Mouse (Mus musculus) limb, embryonic 13.5 days (tissue): ENCODE data around the gene Vmn1r68. TPM values are rescaled to one million over a fixed set of nuclear protein-coding genes. Genes with fewer than 3 reads are reported as not detected.
A peak's percentile ranks its signal among the peaks of the same experiment; 100 is the strongest.

ENCODE experiments used
- ATAC-seq: fragments of 200-750 bp; cut with Nextera tagmentation; 2 replicates; pipeline ENCODE4 v1.8.0; 2017; ENCODE audit warnings: low read depth, moderate number of reproducible peaks, moderate TSS enrichment; ENCODE audit not compliant: low FRiP score
- H3K27ac ChIP-seq: fragments of 300-500 bp; sonication (generic); 2 replicates; pipeline ENCODE4 v1.5.1; 2015; ENCODE audit warnings: inconsistent platforms, mild to moderate bottlenecking, moderate library complexity
- H3K27me3 ChIP-seq: fragments of 300-500 bp; sonication (generic); 2 replicates; pipeline ENCODE4 v1.6.1; 2015; ENCODE audit warnings: mild to moderate bottlenecking, inconsistent platforms
- H3K36me3 ChIP-seq: fragments of 300-500 bp; sonication (generic); 2 replicates; pipeline ENCODE4 v1.6.1; 2015; ENCODE audit warnings: inconsistent platforms, mild to moderate bottlenecking, moderate library complexity
- H3K4me1 ChIP-seq: fragments of 300-500 bp; sonication (generic); 2 replicates; pipeline ENCODE4 v1.6.1; 2015; ENCODE audit warnings: inconsistent platforms
- H3K4me2 ChIP-seq: fragments of 300-500 bp; sonication (generic); replicated peaks from 2 replicates; pipeline ENCODE4 v1.6.1; 2015; ENCODE audit warnings: inconsistent platforms, mild to moderate bottlenecking, moderate library complexity
- H3K4me3 ChIP-seq: fragments of 300-500 bp; sonication (generic); 2 replicates; pipeline ENCODE4 v1.5.1; 2015; ENCODE audit warnings: moderate library complexity, mild to moderate bottlenecking, inconsistent platforms
- H3K9ac ChIP-seq: fragments of 300-500 bp; sonication (generic); 2 replicates; pipeline ENCODE4 v1.6.1; 2015; ENCODE audit warnings: mild to moderate bottlenecking, inconsistent platforms
- H3K9me3 ChIP-seq: fragments of 300-500 bp; sonication (generic); 2 replicates; pipeline ENCODE4 v1.6.1; 2016; ENCODE audit warnings: inconsistent platforms
- WGBS: fragments of 180-500 bp; shearing (Covaris S2); methylation state at CpG from one replicate; pipeline ENCODE4 v1.1.7; 2015; 5-methylcytosine and 5-hydroxymethylcytosine counted together
- polyA plus RNA-seq: library from polyadenylated mRNA; unstranded; fragments of >200 nt; fragmentation: Nextera tagmentation; extraction: Ambion mirVana; gene quantifications from 2 replicates; pipeline ENCODE4 v1.2.1, GENCODE M21; 2015

Gene Vmn1r68
- polyA plus RNA-seq: not detected in 2 replicates

DNA sequence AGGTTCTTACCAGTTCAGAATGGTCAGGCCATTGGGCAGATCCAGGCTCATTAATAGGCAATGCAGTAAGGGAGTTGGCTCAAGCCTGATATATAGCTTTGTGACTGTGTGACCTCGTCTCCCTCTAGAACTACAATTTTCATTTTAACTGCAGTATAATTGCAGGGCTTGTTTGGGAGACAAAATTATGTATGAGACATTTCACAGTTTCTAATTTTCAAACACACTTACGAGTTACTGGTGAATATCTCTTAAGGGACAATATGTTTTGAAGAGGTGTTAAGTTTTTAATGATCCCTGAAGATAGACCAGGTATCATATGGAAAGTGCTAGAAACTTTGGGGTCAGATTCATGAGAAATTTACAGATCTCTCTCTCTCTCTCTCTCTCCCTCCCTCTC is at the start of gene Vmn1r68:
Gene Vmn1r68 (minus strand): TSS at position 101 of the 400 bp plus-strand sequence.
- no peak for ATAC-seq
- H3K9me3 ChIP-seq: no peaks in the 10 kb centered on the region
- no peak within 1 kb of the TSS for H3K9ac ChIP-seq
- H3K4me1 ChIP-seq: no peaks in the 10 kb centered on the region
- WGBS: 69% methylated on average over 2 of the region's 2 CpGs
- no peaks in the 10 kb centered on the region for H3K36me3 ChIP-seq
- H3K4me2 ChIP-seq: no peak within 1 kb of the TSS
- H3K27me3 ChIP-seq: no peaks in the 10 kb centered on the region
- no peak within 1 kb of the TSS for H3K4me3 ChIP-seq
- no peak within 1 kb of the TSS for H3K27ac ChIP-seq

DNA sequence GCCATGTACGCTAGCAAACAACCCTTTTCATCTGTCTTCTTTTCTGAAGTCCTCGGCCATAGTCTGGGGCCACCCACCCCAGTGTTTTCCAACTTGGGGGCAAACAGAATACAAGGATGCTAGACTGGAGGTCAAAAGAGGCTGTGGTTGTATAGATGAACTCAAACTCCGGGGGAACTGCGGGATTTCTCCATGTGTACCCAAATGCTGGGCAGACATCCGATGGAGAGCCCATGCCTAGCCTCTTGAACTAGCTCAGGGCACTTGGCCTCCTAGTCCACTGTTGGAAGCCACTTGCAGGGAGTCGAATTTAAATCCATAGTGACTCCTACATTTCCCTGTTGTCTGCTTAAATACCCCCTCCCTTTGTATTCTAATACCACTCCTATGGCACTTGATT is 62.7 kb downstream of the Vmn1r68 start:
- peaks cover 28% of the 10 kb centered on the region for H3K36me3 ChIP-seq
- WGBS: 38% methylated on average over 6 of the region's 6 CpGs
- H3K9ac ChIP-seq: no peak overlapping the region
- no peak for ATAC-seq
- H3K4me1 ChIP-seq: peaks cover 9% of the 10 kb centered on the region
- H3K27me3 ChIP-seq: no peaks in the 10 kb centered on the region
- H3K27ac ChIP-seq: no peak overlapping the region
- peak overlapping the region; percentile 73 for H3K4me3 ChIP-seq
- H3K9me3 ChIP-seq: no peaks in the 10 kb centered on the region
- H3K4me2 ChIP-seq: peak overlapping the region; percentile 75

DNA sequence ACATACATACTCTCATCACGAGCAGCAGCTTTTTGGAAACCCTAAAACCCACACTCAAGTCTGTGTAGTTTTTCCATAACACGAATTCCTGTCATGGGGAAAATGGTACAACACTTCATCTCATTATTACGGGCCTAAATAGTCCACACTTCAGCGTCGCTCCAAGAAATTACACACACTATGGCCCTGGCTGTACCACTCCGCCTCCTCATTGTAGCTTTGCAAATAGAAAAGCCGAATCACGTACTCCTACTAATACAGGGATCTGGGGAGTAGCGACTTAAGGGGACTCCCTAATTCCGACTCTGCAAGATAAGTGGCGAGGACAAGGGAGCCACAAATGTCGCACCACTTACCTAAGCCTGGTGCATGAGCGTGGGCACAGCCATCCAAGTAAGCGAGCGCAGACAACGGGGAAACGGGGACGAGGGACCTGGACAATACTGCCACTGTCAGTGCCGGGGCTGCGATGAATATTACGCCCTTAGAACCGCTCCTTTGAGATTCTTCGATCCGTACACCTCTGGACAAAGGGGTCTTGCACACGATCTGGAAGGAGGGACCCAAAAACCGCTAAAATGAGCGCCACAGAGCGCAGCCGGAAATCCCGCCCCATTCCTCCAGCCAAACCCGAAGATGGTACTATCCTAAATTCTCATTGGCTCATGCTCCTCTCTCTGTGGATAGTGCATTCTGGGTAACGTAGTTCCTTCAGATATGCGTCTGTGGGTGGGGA is 63.3 kb downstream of the Vmn1r68 start, which contains the start of gene Zik1:
Gene Zik1 (minus strand): TSS at position 609 of the 736 bp plus-strand sequence.
- WGBS: 2% methylated on average over 33 of the region's 33 CpGs
- peak; percentile 99 for ATAC-seq

GRCm38 (mm10) chr7:10480588-10481233 is 77.6 kb downstream of the Vmn1r68 start:
- H3K36me3 ChIP-seq: no peaks in the 10 kb centered on the region
- no peaks in the 10 kb centered on the region for H3K27me3 ChIP-seq
- no peaks in the 10 kb centered on the region for H3K9me3 ChIP-seq
- H3K4me3 ChIP-seq: peak overlapping the region; percentile 31
- 63% methylated on average over 18 of the region's 18 CpGs for WGBS
- no peak overlapping the region for H3K27ac ChIP-seq
- ATAC-seq: no peak
- H3K9ac ChIP-seq: no peak overlapping the region
- no peaks in the 10 kb centered on the region for H3K4me1 ChIP-seq
- peak overlapping the region; percentile 43 for H3K4me2 ChIP-seq

More for the DNA sequence above, 63.3 kb downstream of the Vmn1r68 start, which contains the start of gene Zik1:
- Histone ChIP-seq H3K9ac (peak within 1 kb of the TSS; percentile 84), H3K4me3 (peak within 1 kb of the TSS; percentile 73), H3K9me3 (no peaks in the 10 kb centered on the region), H3K4me2 (peak within 1 kb of the TSS; percentile 75), H3K4me1 (peaks cover 9% of the 10 kb centered on the region), H3K36me3 (peaks cover 34% of the 10 kb centered on the region), H3K27me3 (no peaks in the 10 kb centered on the region), H3K27ac (peak within 1 kb of the TSS; percentile 52; the same call in 1 of the 2 replicates)

- no peaks in the 10 kb centered on the region for H3K27me3 ChIP-seq
- H3K9me3 ChIP-seq: no peaks in the 10 kb centered on the region
- no peaks in the 10 kb centered on the region for H3K4me1 ChIP-seq
- no peak overlapping the region for H3K4me3 ChIP-seq
- no peak overlapping the region for H3K27ac ChIP-seq
- H3K36me3 ChIP-seq: no peaks in the 10 kb centered on the region
- ATAC-seq: no peak
- H3K4me2 ChIP-seq: no peak overlapping the region
- H3K9ac ChIP-seq: no peak overlapping the region
These were observed 78.5 kb downstream of the Vmn1r68 start for GRCm38 (mm10) chr7:10479813-10480212.

DNA sequence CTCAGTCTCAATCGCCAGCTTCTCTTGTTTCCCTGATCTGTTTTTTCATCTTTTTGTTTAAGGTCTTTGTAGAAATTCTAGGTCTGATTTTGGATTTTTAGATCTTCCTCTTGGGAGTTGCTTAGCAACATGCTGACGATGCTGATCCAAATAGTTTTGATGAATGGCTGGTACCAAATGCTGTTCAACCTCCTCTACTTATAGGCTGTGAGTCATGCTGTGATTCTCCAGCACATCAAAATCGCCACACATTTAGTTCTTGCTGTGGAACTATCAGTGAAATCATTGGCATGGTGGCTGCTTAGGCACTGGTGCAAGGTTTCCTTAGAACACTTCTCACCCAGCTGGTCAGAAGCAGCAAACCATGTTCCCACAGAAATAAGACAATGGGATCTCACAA is 100.1 kb downstream of the Vmn1r68 start:
- Histone ChIP-seq H3K27me3 (no peaks in the 10 kb centered on the region), H3K9ac (no peak overlapping the region), H3K36me3 (no peaks in the 10 kb centered on the region), H3K4me1 (no peaks in the 10 kb centered on the region), H3K27ac (no peak overlapping the region), H3K4me2 (no peak overlapping the region), H3K4me3 (no peak overlapping the region), H3K9me3 (0 out of 2 replicates have a peak, but pooled peaks cover 7% of the 10 kb centered on the region)
- WGBS: 71% methylated on average over 3 of the region's 3 CpGs
- no peak for ATAC-seq

Other genes with a start within 250 kb of the Vmn1r68 start
- gene Vmn1r67, start 115.2 kb downstream of the Vmn1r68 start, polyA plus RNA-seq: not detected in 2 replicates
- 22.4 and 22.7 TPM in 2 replicates for gene Zik1, start 63.1 kb downstream of the Vmn1r68 start, polyA plus RNA-seq
- gene Vmn1r69, start 55.2 kb upstream of the Vmn1r68 start, polyA plus RNA-seq: not detected in 2 replicates
- gene Vmn1r70, start 73.0 kb upstream of the Vmn1r68 start, polyA plus RNA-seq: not detected in 2 replicates
- not detected in 2 replicates for gene Nlrp4b, start 129.3 kb upstream of the Vmn1r68 start, polyA plus RNA-seq
- not detected in 2 replicates for gene Vmn1r71, start 195.9 kb upstream of the Vmn1r68 start, polyA plus RNA-seq